Comparison of ENCODE assay signal across 7 mouse cellular contexts in the genomic region with DNA sequence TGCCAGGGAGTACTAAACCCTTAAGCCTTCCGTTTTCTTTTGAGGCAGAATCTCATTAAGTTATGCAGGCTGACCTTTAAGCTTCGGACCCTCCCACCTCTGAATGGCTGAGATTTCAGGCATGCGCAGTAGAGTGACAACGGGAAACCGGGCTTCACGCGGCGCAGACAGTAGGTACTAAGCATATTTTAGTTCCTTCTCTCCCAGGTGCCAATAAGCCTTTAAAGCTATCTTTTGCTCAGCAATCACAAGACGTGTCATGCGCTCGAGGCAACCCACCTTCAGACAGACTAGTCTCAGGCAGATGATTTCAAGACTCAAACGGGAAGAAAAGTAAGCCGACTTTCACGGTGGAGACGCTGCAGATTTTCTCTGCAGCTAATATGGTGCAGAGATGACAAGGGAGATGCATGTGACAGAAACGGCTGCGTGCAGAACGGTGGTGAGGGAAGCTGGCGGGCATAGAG. TPM values are rescaled to one million over a fixed set of nuclear protein-coding genes. Genes with fewer than 3 reads are reported as not detected.
DNase-seq lines count a peak whose midpoint lies in the region; ATAC-seq and TF ChIP-seq lines count a peak whose summit lies in the region.

No protein-coding gene starts in this region.

- H3K4me2 ChIP-seq in forebrain, embryonic 14.5 days (ENCODE audit: low read length), result peak overlapping the region; percentile 86

- peak overlapping the region; percentile 43 for H3K4me3 ChIP-seq in forebrain, embryonic 14.5 days (ENCODE audit: low read depth, low read length)
- peak overlapping the region; percentile 53 for H3K4me3 ChIP-seq in left cerebral cortex, adult 2 months

- no peak for TF ChIP-seq CTCF in brain, embryonic 14.5 days (IDR thresholded peaks at IDR 0.05; ENCODE audit: borderline replicate concordance, extremely low read depth, insufficient read depth, insufficient read length)
- TF ChIP-seq CTCF in left cerebral cortex, adult 2 months (IDR thresholded peaks at IDR 0.05), result no peak

- H3K27ac ChIP-seq in forebrain, embryonic 14.5 days (ENCODE audit: low read depth, low read length), result peak overlapping the region; percentile 68
- H3K27ac ChIP-seq in left cerebral cortex, adult 2 months, result peak overlapping the region; percentile 82

- H3K4me1 ChIP-seq in forebrain, embryonic 14.5 days (ENCODE audit: control insufficient read depth, insufficient read depth, low read length), result 0 out of 2 replicates have a peak, but pooled peaks cover 5% of the 10 kb centered on the region

- peak; percentile 67 for ATAC-seq in forebrain, embryonic 14.5 days

- under 1% methylated on average over 19 of the region's 19 CpGs for WGBS in forebrain, embryonic 14.5 days

- no peaks in the 10 kb centered on the region for H3K27me3 ChIP-seq in forebrain, embryonic 14.5 days (replicated peaks; ENCODE audit: control insufficient read depth, insufficient read depth, low read length)

- DNase-seq in Muller cell, postnatal 12 days (ENCODE audit: inconsistent ontology term), result peak; percentile 69
- peak; percentile 89 for DNase-seq in brain, embryonic 14.5 days (ENCODE audit: low read depth)
- DNase-seq in forebrain, embryonic 14.5 days (ENCODE audit: low spot score), result peak; percentile 80
- peak; percentile 26 for DNase-seq in induced T-regulatory cell, adult 2 months (ENCODE audit: low read depth)
- DNase-seq in left cerebral cortex, adult 2 months (ENCODE audit: extremely low spot score in 1 of 2, low spot score in 2 of 2), result peak; percentile 47 to 56
- DNase-seq in lung, postnatal 4 days, result peak; percentile 37 to 39
- peak; percentile 63 for DNase-seq in right cerebral cortex, postnatal 4 days

- H3K36me3 ChIP-seq in forebrain, embryonic 14.5 days (ENCODE audit: control insufficient read depth, insufficient read depth, low read length), result no peaks in the 10 kb centered on the region

- H3K9me3 ChIP-seq in forebrain, embryonic 14.5 days (replicated peaks; ENCODE audit: control insufficient read depth, low read length), result no peaks in the 10 kb centered on the region

- intact Hi-C loops in left cerebral cortex, adult 2 months (cut with DNase I), result no loop called here

- peak overlapping the region; percentile 64 for H3K9ac ChIP-seq in forebrain, embryonic 14.5 days (ENCODE audit: low read length)

- TF ChIP-seq POLR2A in brain, embryonic 14.5 days (IDR thresholded peaks at IDR 0.05; ENCODE audit: borderline replicate concordance, extremely low read depth, insufficient read depth, insufficient read length, poor library complexity, severe bottlenecking), result peak; percentile 12; the same call in 1 of the 2 replicates

RNA-seq across cellular contexts. Expression of gene Abr, which starts 9.4 kb away (rescaled TPM):
- polyA plus RNA-seq in brain, embryonic 14.5 days (2012; rRNA removed), result 210 and 215 TPM in 2 replicates
- 88.8 and 105 TPM in 2 replicates for polyA plus RNA-seq in forebrain, embryonic 14.5 days (2014; fragmentation: Nextera tagmentation; extraction: Ambion mirVana)
- 100 to 1,000 TPM; 436 to 450 TPM for total RNA-seq in left cerebral cortex, adult 2 months (2021)

RNA-seq across cellular contexts. Expression of gene Bhlha9, which starts 59.6 kb away (rescaled TPM):
- 0.37 and 0.64 TPM in 2 replicates for polyA plus RNA-seq in brain, embryonic 14.5 days (2012; rRNA removed)
- polyA plus RNA-seq in forebrain, embryonic 14.5 days (2014; fragmentation: Nextera tagmentation; extraction: Ambion mirVana), result 0.47 and 0.48 TPM in 2 replicates
- total RNA-seq in left cerebral cortex, adult 2 months (2021), result 1 to 10 TPM; 3.2 to 3.8 TPM

Comparison
In these comparisons a context has a peak if more than half of its experiments do, and no peak if none do; other contexts are left out.
1. Peak in every context shown above with its lines: DNase-seq, ATAC-seq, H3K4me3 ChIP-seq and H3K27ac ChIP-seq.
2. DNase-seq: peak in every context shown above with its lines; median percentile 89 in brain, embryonic 14.5 days; 80 in forebrain, embryonic 14.5 days; 69 in Muller cell, postnatal 12 days; 63 in right cerebral cortex, postnatal 4 days; 52 in left cerebral cortex, adult 2 months; 38 in lung, postnatal 4 days; 26 in induced T-regulatory cell, adult 2 months.